ENCODE assay signal across 20 mouse cellular contexts in the genomic region with DNA sequence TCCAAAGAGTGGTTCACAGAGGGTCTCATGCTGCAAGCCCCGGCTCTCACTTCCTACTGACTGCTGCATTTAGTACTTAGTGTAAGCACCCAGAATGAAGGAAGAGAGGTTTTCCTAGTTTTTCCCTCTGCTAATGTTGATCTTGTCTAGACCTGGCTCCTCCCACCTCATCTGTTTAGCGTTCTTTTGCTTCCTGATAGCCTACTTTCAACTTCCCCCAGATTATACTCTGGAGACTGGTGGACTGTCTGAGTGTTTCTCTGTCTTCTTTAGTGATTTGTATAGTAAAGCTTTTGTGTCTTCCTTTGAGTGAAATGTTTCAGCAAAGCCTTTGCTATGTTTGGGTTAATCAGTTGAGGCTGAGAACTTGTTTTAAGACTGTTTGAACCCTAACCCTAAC.
"Had no signal": no experiment of that assay in that cellular context is flagged by ENCODE, and none has a peak within 500 bp of the region (broad histone marks: within the 10 kb centered on the region; RNA-seq: fewer than 3 reads in every experiment).

No protein-coding gene starts in this region.

- ATAC-seq: intestine, embryonic 16.5 days; midbrain, embryonic 15.5 days had no signal

- H3K27ac ChIP-seq: left cerebral cortex, adult 2 months; limb, embryonic 12.5 days; limb, embryonic 15.5 days; liver, embryonic 13.5 days; midbrain, embryonic 12.5 days; midbrain, embryonic 15.5 days; neural tube, embryonic 12.5 days; neural tube, embryonic 15.5 days; stomach, embryonic 15.5 days had no signal

- H3K9ac ChIP-seq: limb, embryonic 12.5 days; limb, embryonic 15.5 days; liver, embryonic 13.5 days; midbrain, embryonic 12.5 days; midbrain, embryonic 15.5 days; neural tube, embryonic 12.5 days; neural tube, embryonic 15.5 days; stomach, embryonic 15.5 days had no signal

- H3K9me3 ChIP-seq: limb, embryonic 12.5 days; limb, embryonic 15.5 days; liver, embryonic 13.5 days; midbrain, embryonic 12.5 days; midbrain, embryonic 15.5 days; neural tube, embryonic 12.5 days; neural tube, embryonic 15.5 days; stomach, embryonic 15.5 days had no signal

- DNase-seq: kidney, adult 18-20 months; kidney, adult 9 months; kidney, postnatal 25 days; layer of hippocampus, postnatal 36 days; liver, embryonic 13.5 days; lung, adult 2 months; lung, postnatal 14 days; right cerebral cortex, adult 18-20 months; right cerebral cortex, postnatal 14 days; right cerebral cortex, postnatal 4 days; thymus, postnatal 25 days had no signal

- H3K27me3 ChIP-seq: limb, embryonic 12.5 days; limb, embryonic 15.5 days; liver, embryonic 13.5 days; midbrain, embryonic 12.5 days; midbrain, embryonic 15.5 days; neural tube, embryonic 12.5 days; neural tube, embryonic 15.5 days; stomach, embryonic 15.5 days had no signal

- H3K36me3 ChIP-seq: limb, embryonic 12.5 days; limb, embryonic 15.5 days; liver, embryonic 13.5 days; midbrain, embryonic 12.5 days; midbrain, embryonic 15.5 days; neural tube, embryonic 12.5 days; neural tube, embryonic 15.5 days; stomach, embryonic 15.5 days had no signal

- H3K4me2 ChIP-seq: limb, embryonic 12.5 days; limb, embryonic 15.5 days; liver, embryonic 13.5 days; midbrain, embryonic 12.5 days; midbrain, embryonic 15.5 days; neural tube, embryonic 12.5 days; neural tube, embryonic 15.5 days; stomach, embryonic 15.5 days had no signal

- H3K4me3 ChIP-seq: left cerebral cortex, adult 2 months; limb, embryonic 12.5 days; limb, embryonic 15.5 days; liver, embryonic 13.5 days; midbrain, embryonic 12.5 days; midbrain, embryonic 15.5 days; neural tube, embryonic 12.5 days; neural tube, embryonic 15.5 days; stomach, embryonic 15.5 days had no signal

- H3K4me1 ChIP-seq: limb, embryonic 12.5 days; limb, embryonic 15.5 days; liver, embryonic 13.5 days; midbrain, embryonic 12.5 days; midbrain, embryonic 15.5 days; neural tube, embryonic 12.5 days; neural tube, embryonic 15.5 days; stomach, embryonic 15.5 days had no signal
